Mouse (Mus musculus) left cerebral cortex, adult 11 months (tissue): ENCODE results near the gene Calm4.
A peak's percentile ranks its signal among the peaks of the same experiment; 100 is the strongest.

Experiments used
- DNase-seq: peaks from one replicate; pipeline ENCODE4 v3.0.0; 2022; ENCODE audit warnings: low spot score

Calm4 gene

GRCm38 (mm10) chr13:3861251-3861650, 23.7 kb downstream of the Calm4 start:
- DNase-seq = no peak

DNA sequence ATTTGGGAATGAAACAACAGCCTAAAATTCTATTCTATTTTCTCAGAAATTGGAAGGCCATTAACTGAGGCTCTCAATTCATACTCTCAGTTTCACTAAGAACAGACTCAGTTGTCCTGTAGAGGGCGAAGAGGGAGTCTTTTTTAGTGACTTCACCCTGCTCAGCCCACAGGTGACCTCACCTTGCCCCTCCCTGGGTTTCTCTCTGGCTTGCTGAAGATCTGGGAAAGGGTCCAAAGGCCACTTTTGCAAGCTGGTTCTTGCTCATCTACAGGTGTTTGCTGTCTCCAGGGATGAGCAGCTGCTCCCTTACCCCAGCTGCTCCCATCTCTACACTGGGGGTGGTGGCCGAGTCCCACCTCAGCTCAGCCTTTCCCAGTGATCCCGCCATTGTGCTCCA, 24.8 kb downstream of the Calm4 start:
- no peak for DNase-seq

DNA sequence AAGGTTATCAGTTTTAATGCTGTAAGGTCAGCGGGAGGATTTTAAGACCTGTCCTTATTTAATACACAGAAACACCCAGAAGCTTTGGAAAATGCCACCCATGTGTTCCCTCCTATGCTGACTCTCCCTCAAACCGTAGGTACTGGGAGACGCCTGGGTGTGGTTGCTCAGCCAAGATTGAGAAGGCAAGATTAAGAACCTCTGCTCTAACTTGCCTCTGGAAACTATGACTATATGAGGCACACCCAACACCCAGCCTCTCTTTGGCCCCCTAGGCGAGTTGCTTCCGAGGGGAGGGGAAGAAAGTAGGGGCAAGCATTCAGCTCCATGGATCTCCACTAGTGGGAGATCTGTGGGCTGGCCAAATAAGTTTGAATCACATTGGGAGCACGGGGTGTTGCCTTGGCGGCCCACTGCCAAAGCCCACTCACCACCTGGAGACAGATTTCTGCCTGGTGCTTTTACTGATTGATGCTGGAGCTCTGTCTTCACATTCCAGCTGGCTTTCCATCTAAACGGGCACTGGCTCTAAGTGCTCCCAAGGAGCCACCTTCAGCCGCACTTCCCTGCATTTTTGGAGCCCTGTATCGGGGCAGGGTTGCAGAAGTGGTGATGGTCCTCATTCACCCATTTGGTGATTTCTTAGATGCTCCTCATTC, 25.5 kb downstream of the Calm4 start:
- peak; percentile 29 for DNase-seq

DNA sequence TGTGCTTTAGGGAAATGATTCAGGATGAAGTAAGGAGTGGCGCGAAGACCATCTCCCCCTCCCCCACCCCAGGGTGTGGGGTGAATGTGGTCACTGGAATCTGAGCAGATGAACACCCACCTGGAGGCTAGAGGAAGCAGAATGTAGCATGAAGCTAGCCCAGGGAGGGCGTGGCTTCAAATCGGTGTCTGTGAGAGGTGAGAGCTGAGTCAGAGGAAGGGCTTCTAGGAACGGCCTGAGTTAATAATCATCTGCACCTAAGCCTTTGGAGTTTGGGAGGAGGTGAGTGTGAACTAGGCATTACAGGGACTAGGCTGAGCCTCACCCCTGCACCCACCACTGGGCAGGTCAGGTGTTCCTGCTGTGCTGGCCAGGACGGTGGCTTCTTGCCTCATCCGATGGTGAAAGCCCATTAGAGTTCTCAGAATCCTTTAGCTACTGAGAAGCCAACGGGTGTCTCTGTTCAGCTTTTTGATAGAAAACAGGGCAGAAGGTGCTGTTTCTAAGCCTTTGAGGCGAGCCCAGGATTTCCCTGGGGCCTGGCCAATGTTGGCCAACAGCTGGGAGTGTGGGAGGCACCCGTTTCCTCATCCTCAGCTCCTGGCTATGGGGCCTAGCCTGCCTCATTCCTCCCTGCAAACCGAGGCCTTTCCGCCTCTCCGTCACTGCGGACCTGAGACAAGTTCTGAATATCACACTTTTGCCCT, 28.2 kb downstream of the Calm4 start:
- DNase-seq = no peak

- no peak for DNase-seq
Observed at GRCm38 (mm10) chr13:3866355-3867052, 28.9 kb downstream of the Calm4 start.

DNA sequence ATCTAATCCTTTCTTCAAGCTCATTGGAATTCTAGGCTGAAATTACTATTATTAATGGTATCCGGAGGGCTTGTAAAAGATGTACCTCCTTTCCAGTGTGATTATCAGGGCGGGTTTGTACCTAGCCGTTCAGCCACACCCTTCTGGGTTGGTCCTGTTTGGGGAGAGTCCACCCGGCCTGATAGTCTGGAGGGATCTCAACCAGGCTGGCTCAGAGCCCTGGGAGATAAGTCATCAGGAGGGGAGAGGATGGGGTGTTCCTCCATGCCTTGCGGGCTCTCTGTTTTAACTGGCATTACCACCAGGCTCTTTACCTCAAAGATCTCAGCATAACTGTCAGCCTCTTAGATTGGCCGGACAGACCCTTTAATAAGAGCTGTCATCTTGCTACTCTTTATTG, 29.6 kb downstream of the Calm4 start:
- no peak for DNase-seq

GRCm38 (mm10) chr13:3869901-3870300, 32.3 kb downstream of the Calm4 start:
- no peak for DNase-seq

DNA sequence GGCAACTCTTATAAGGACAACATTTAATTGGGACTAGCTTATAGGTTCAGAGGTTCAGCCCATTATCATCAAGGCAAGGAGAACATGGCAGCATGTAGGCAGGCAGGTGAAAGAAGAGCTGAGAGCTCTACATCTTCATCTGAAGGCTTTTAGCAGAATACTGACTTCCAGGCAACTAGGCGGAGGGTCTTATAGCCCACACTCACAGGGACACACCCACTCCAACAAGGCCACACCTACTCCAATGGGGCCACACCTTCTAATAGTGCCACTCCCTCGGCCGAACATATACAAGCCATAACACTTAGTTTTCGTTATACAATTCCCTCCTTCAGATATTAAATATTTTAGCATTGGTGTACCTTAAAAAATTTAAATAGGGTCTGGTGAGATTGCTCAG, 35.3 kb downstream of the Calm4 start:
- no peak for DNase-seq

- no peak for DNase-seq
Observed at GRCm38 (mm10) chr13:3876448-3876847, 38.9 kb downstream of the Calm4 start.

GRCm38 (mm10) chr13:3877185-3877584, 39.6 kb downstream of the Calm4 start:
- DNase-seq = no peak

DNA sequence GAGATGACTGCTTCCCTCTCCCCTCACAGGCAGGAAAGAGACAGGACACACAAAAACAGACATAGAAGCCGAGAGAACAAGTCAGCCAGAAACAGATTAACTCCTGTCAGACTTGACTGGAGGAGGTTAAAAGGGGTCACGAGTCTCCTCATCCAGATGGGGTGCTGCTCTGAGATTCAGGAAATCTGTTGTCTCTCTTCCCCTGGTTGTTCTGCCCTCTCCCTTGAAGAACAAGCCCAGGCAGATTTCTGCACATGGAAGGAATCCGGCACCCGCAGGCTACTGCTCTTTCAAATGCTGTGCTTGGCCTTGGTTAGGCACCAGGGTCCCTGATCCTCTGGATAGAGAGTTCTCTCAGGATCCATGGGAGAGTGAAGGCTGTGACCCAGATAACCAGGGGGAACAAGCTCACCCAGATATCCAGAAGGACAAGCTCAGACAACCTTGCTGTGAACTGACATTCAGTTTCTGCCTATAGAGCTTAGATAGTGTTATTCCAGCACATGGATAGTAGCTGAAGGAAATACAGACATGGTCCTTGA, 40.2 kb downstream of the Calm4 start:
- no peak for DNase-seq

- no peak for DNase-seq
Observed at GRCm38 (mm10) chr13:3886663-3887062, 49.1 kb downstream of the Calm4 start.
